Mouse (Mus musculus) C2C12 (cell line): ENCODE measurements around the gene Lta.

Experiments used
- CEBPB ChIP-seq: IDR thresholded peaks from one replicate; pipeline ENCODE4 v1.6.1; 2011; ENCODE audit warnings: low read depth, mild to moderate bottlenecking, control low read depth, moderate library complexity
- CTCF ChIP-seq: IDR thresholded peaks from one replicate; pipeline ENCODE4 v1.5.1; 2011; ENCODE audit not compliant: control insufficient read depth, insufficient read depth, insufficient read length
- FOSL1 ChIP-seq: IDR thresholded peaks from one replicate; pipeline ENCODE4 v1.8.0; 2011; ENCODE audit warnings: mild to moderate bottlenecking, low read length; ENCODE audit not compliant: poor library complexity, insufficient read depth, severe bottlenecking
- MAX ChIP-seq: IDR thresholded peaks from one replicate; pipeline ENCODE4 v1.6.1; 2011; ENCODE audit warnings: mild to moderate bottlenecking, control low read depth
- MYOD1 ChIP-seq: IDR thresholded peaks from one replicate; pipeline ENCODE4 v1.6.1; 2011; ENCODE audit warnings: low read depth; ENCODE audit not compliant: control insufficient read depth, insufficient read length
- MYOG ChIP-seq: IDR thresholded peaks from one replicate; pipeline ENCODE4 v1.6.1; 2011; ENCODE audit not compliant: control insufficient read depth, insufficient read length; ENCODE audit errors: extremely low read depth
- USF1 ChIP-seq: IDR thresholded peaks from one replicate; pipeline ENCODE4 v1.6.1; 2011; ENCODE audit warnings: low read depth, mild to moderate bottlenecking, control low read depth, moderate library complexity

GRCm38 (mm10) chr17:35156461-35157200, 48.5 kb downstream of the Lta start:
- TF ChIP-seq CTCF (no peak), CEBPB (no peak), USF1 (no peak), MYOD1 (no peak), MAX (no peak), FOSL1 (no peak), MYOG (no peak)
